Mouse (Mus musculus) neural tube, embryonic 13.5 days (tissue): ENCODE measurements around the gene Rbfox1. TPM values are rescaled to one million over a fixed set of nuclear protein-coding genes. Genes with fewer than 3 reads are reported as not detected.

Source experiments
- ATAC-seq: fragments of 200-750 bp; cut with Nextera tagmentation; 2 replicates; pipeline ENCODE4 v1.8.0; 2017; ENCODE audit warnings: low read depth, mild to moderate bottlenecking, moderate TSS enrichment, moderate library complexity
- H3K27ac ChIP-seq: fragments of 300-500 bp; sonication (generic); replicated peaks from 2 replicates; pipeline ENCODE4 v1.5.1; 2015; ENCODE audit warnings: moderate library complexity, mild to moderate bottlenecking, inconsistent platforms
- H3K27me3 ChIP-seq: fragments of 300-500 bp; sonication (generic); 2 replicates; pipeline ENCODE4 v1.6.1; 2015; ENCODE audit warnings: mild to moderate bottlenecking, inconsistent platforms
- H3K36me3 ChIP-seq: fragments of 300-500 bp; sonication (generic); 2 replicates; pipeline ENCODE4 v1.6.1; 2015; ENCODE audit warnings: mild to moderate bottlenecking, inconsistent platforms
- H3K4me1 ChIP-seq: fragments of 300-500 bp; sonication (generic); replicated peaks from 2 replicates; pipeline ENCODE4 v1.6.1; 2015; ENCODE audit warnings: inconsistent platforms
- H3K4me2 ChIP-seq: fragments of 300-500 bp; sonication (generic); 2 replicates; pipeline ENCODE4 v1.6.1; 2015; ENCODE audit warnings: inconsistent platforms, mild to moderate bottlenecking, moderate library complexity
- H3K4me3 ChIP-seq: fragments of 300-500 bp; sonication (generic); 2 replicates; pipeline ENCODE4 v1.5.1; 2015; ENCODE audit warnings: mild to moderate bottlenecking, inconsistent platforms
- H3K9ac ChIP-seq: fragments of 300-500 bp; sonication (generic); 2 replicates; pipeline ENCODE4 v1.6.1; 2015; ENCODE audit warnings: moderate library complexity, mild to moderate bottlenecking, inconsistent platforms
- H3K9me3 ChIP-seq: fragments of 300-500 bp; sonication (generic); 2 replicates; pipeline ENCODE4 v1.6.1; 2016; ENCODE audit warnings: inconsistent platforms
- WGBS: fragments of 180-500 bp; shearing (Covaris S2); methylation state at CpG from one replicate; pipeline ENCODE4 v1.1.7; 2015; 5-methylcytosine and 5-hydroxymethylcytosine counted together
- polyA plus RNA-seq: library from polyadenylated mRNA; unstranded; fragments of >200 nt; fragmentation: Nextera tagmentation; extraction: Ambion mirVana; gene quantifications from 2 replicates; pipeline ENCODE4 v1.2.1, GENCODE M21; 2015

Gene Rbfox1
- polyA plus RNA-seq, 1 experiment from 2014 or later, result 229 TPM

GRCm38 (mm10) chr16:7049162-7049971 lies 1164.2 kb downstream of the Rbfox1 start:
- H3K4me1 ChIP-seq, result peaks cover 91% of the 10 kb centered on the region
- 8% methylated on average over 18 of the region's 18 CpGs for WGBS
- H3K27me3 ChIP-seq, result no peaks in the 10 kb centered on the region
- 0 out of 2 replicates have a peak overlapping the region, but pooled peaks have one; percentile 3 for H3K4me3 ChIP-seq
- 0 out of 2 replicates have a peak, but pooled peaks have one; percentile 40 for ATAC-seq
- peak overlapping the region; percentile 45 for H3K4me2 ChIP-seq
- H3K9me3 ChIP-seq, result no peaks in the 10 kb centered on the region
- peak overlapping the region; percentile 78 for H3K27ac ChIP-seq
- no peaks in the 10 kb centered on the region for H3K36me3 ChIP-seq
- H3K9ac ChIP-seq, result peak overlapping the region; percentile 46

- peak overlapping the region; percentile 47 for H3K9ac ChIP-seq
- no peaks in the 10 kb centered on the region for H3K27me3 ChIP-seq
- H3K9me3 ChIP-seq, result no peaks in the 10 kb centered on the region
- H3K4me2 ChIP-seq, result peak overlapping the region; percentile 38
- peak overlapping the region; percentile 77 for H3K27ac ChIP-seq
- H3K4me1 ChIP-seq, result peaks cover 79% of the 10 kb centered on the region
- no peaks in the 10 kb centered on the region for H3K36me3 ChIP-seq
- ATAC-seq, result peak; percentile 41; the same call in 1 of the 2 replicates
- WGBS, result 20% methylated on average over 9 of the region's 9 CpGs
- no peak overlapping the region for H3K4me3 ChIP-seq
Observed at GRCm38 (mm10) chr16:7050945-7051344, 1165.8 kb downstream of the Rbfox1 start.

- peak overlapping the region; percentile 38 for H3K4me2 ChIP-seq
- H3K9me3 ChIP-seq, result no peaks in the 10 kb centered on the region
- H3K4me3 ChIP-seq, result no peak overlapping the region
- H3K9ac ChIP-seq, result peak overlapping the region; percentile 47
- peaks cover 69% of the 10 kb centered on the region for H3K4me1 ChIP-seq
- no peaks in the 10 kb centered on the region for H3K36me3 ChIP-seq
- 51% methylated on average over 9 of the region's 9 CpGs for WGBS
- no peaks in the 10 kb centered on the region for H3K27me3 ChIP-seq
- H3K27ac ChIP-seq, result peak overlapping the region; percentile 77
- ATAC-seq, result no peak
Observed at GRCm38 (mm10) chr16:7051991-7052390, 1166.8 kb downstream of the Rbfox1 start.

- 0 out of 2 replicates have a peak, but pooled peaks have one; percentile 44 for ATAC-seq
- 9% methylated on average over 9 of the region's 9 CpGs for WGBS
- peak overlapping the region; percentile 77 for H3K27ac ChIP-seq
- peak overlapping the region; percentile 38 for H3K4me2 ChIP-seq
- peak overlapping the region; percentile 47 for H3K9ac ChIP-seq
- no peaks in the 10 kb centered on the region for H3K36me3 ChIP-seq
- no peaks in the 10 kb centered on the region for H3K9me3 ChIP-seq
- no peaks in the 10 kb centered on the region for H3K27me3 ChIP-seq
- H3K4me3 ChIP-seq, result no peak overlapping the region
- peaks cover 64% of the 10 kb centered on the region for H3K4me1 ChIP-seq
Observed at GRCm38 (mm10) chr16:7052408-7052807, 1167.3 kb downstream of the Rbfox1 start.

GRCm38 (mm10) chr16:7057789-7058188 lies 1172.6 kb downstream of the Rbfox1 start:
- Histone ChIP-seq H3K4me3 (no peak overlapping the region), H3K4me2 (no peak overlapping the region), H3K9ac (no peak overlapping the region), H3K27ac (no peak overlapping the region), H3K4me1 (peaks cover 26% of the 10 kb centered on the region), H3K36me3 (no peaks in the 10 kb centered on the region), H3K9me3 (no peaks in the 10 kb centered on the region), H3K27me3 (no peaks in the 10 kb centered on the region)
- 81% methylated on average over 3 of the region's 3 CpGs for WGBS
- no peak for ATAC-seq

- peaks cover 19% of the 10 kb centered on the region for H3K4me1 ChIP-seq
- WGBS, result 70% methylated on average over 1 of the region's 1 CpGs
- ATAC-seq, result no peak
Observed at GRCm38 (mm10) chr16:7058556-7058955, 1173.4 kb downstream of the Rbfox1 start.

GRCm38 (mm10) chr16:7059596-7059995 lies 1174.4 kb downstream of the Rbfox1 start:
- 76% methylated on average over 4 of the region's 4 CpGs for WGBS
- Histone ChIP-seq H3K36me3 (peaks cover 8% of the 10 kb centered on the region; the same call in 1 of the 2 replicates), H3K4me1 (peaks cover 19% of the 10 kb centered on the region), H3K27me3 (no peaks in the 10 kb centered on the region), H3K4me2 (no peak overlapping the region), H3K9ac (no peak overlapping the region), H3K9me3 (no peaks in the 10 kb centered on the region), H3K27ac (no peak overlapping the region), H3K4me3 (no peak overlapping the region)
- ATAC-seq, result no peak

More at GRCm38 (mm10) chr16:7058556-7058955, 1173.4 kb downstream of the Rbfox1 start:
- no peak overlapping the region for H3K4me3 ChIP-seq
- H3K9me3 ChIP-seq, result no peaks in the 10 kb centered on the region
- peaks cover 4% of the 10 kb centered on the region; the same call in 1 of the 2 replicates for H3K36me3 ChIP-seq
- no peak overlapping the region for H3K4me2 ChIP-seq
- H3K9ac ChIP-seq, result no peak overlapping the region
- no peaks in the 10 kb centered on the region for H3K27me3 ChIP-seq
- H3K27ac ChIP-seq, result no peak overlapping the region; the same call in 1 of the 2 replicates

- Histone ChIP-seq H3K4me3 (no peak overlapping the region), H3K9ac (no peak overlapping the region), H3K36me3 (peaks cover 8% of the 10 kb centered on the region; the same call in 1 of the 2 replicates), H3K27ac (0 out of 2 replicates have a peak overlapping the region, but pooled peaks have one; percentile 1), H3K27me3 (no peaks in the 10 kb centered on the region), H3K9me3 (no peaks in the 10 kb centered on the region), H3K4me2 (no peak overlapping the region), H3K4me1 (peaks cover 15% of the 10 kb centered on the region)
- WGBS, result 50% methylated on average over 3 of the region's 3 CpGs
- no peak for ATAC-seq
Observed at GRCm38 (mm10) chr16:7060864-7061263, 1175.7 kb downstream of the Rbfox1 start.

- WGBS, result 88% methylated on average over 6 of the region's 6 CpGs
- no peak overlapping the region for H3K9ac ChIP-seq
- no peak for ATAC-seq
- no peak overlapping the region for H3K27ac ChIP-seq
- H3K9me3 ChIP-seq, result no peaks in the 10 kb centered on the region
- H3K36me3 ChIP-seq, result peaks cover 8% of the 10 kb centered on the region; the same call in 1 of the 2 replicates
- H3K4me2 ChIP-seq, result no peak overlapping the region
- H3K4me3 ChIP-seq, result no peak overlapping the region
- no peaks in the 10 kb centered on the region for H3K27me3 ChIP-seq
- peaks cover 15% of the 10 kb centered on the region for H3K4me1 ChIP-seq
Observed at GRCm38 (mm10) chr16:7062512-7062911, 1177.4 kb downstream of the Rbfox1 start.

- Histone ChIP-seq H3K4me2 (no peak overlapping the region), H3K36me3 (peaks cover 8% of the 10 kb centered on the region; the same call in 1 of the 2 replicates), H3K9ac (no peak overlapping the region), H3K4me1 (peaks cover 19% of the 10 kb centered on the region), H3K9me3 (no peaks in the 10 kb centered on the region), H3K27ac (no peak overlapping the region), H3K4me3 (no peak overlapping the region), H3K27me3 (no peaks in the 10 kb centered on the region)
- no peak for ATAC-seq
- WGBS, result 85% methylated on average over 8 of the region's 8 CpGs
Observed at GRCm38 (mm10) chr16:7067109-7067508, 1182.0 kb downstream of the Rbfox1 start.

- H3K9ac ChIP-seq, result no peak overlapping the region
- peaks cover 21% of the 10 kb centered on the region for H3K4me1 ChIP-seq
- H3K4me2 ChIP-seq, result no peak overlapping the region
- no peak for ATAC-seq
- no peak overlapping the region for H3K4me3 ChIP-seq
- WGBS, result 67% methylated on average over 8 of the region's 8 CpGs
- no peaks in the 10 kb centered on the region for H3K9me3 ChIP-seq
- H3K27me3 ChIP-seq, result no peaks in the 10 kb centered on the region
- H3K27ac ChIP-seq, result no peak overlapping the region
- no peaks in the 10 kb centered on the region for H3K36me3 ChIP-seq
Observed at GRCm38 (mm10) chr16:7069599-7069998, 1184.4 kb downstream of the Rbfox1 start.

- H3K27ac ChIP-seq, result no peak overlapping the region
- no peak overlapping the region for H3K4me3 ChIP-seq
- no peak for ATAC-seq
- H3K36me3 ChIP-seq, result no peaks in the 10 kb centered on the region
- H3K4me1 ChIP-seq, result peaks cover 13% of the 10 kb centered on the region
- H3K4me2 ChIP-seq, result no peak overlapping the region
- no peak overlapping the region for H3K9ac ChIP-seq
- WGBS, result 81% methylated on average over 4 of the region's 4 CpGs
- no peaks in the 10 kb centered on the region for H3K9me3 ChIP-seq
- no peaks in the 10 kb centered on the region for H3K27me3 ChIP-seq
Observed at GRCm38 (mm10) chr16:7074786-7075185, 1189.6 kb downstream of the Rbfox1 start.
